Mouse (Mus musculus) CH12.LX (cell line): ENCODE data around the gene Maco1. TPM values are rescaled to one million over a fixed set of nuclear protein-coding genes. Genes with fewer than 3 reads are reported as not detected.

Source experiments
- DNase-seq: peaks from one replicate; pipeline ENCODE4 v3.0.0-alpha.2; 2013; ENCODE audit errors: extremely low read depth
- H3K27ac ChIP-seq: 2 replicates; pipeline ENCODE4 v1.5.1; 2012; ENCODE audit warnings: low read depth, mild to moderate bottlenecking, control low read depth, moderate library complexity; ENCODE audit not compliant: insufficient read depth
- H3K27me3 ChIP-seq: replicated peaks from 2 replicates; pipeline ENCODE3; 2012; ENCODE audit warnings: inconsistent platforms
- H3K36me3 ChIP-seq, 2 experiments: replicated peaks in 1 of 2; 2 replicates each; pipeline versions ENCODE3 to v1.6.1; 2012; ENCODE audit warnings: inconsistent platforms in 1 of 2, low read length in 1 of 2, mild to moderate bottlenecking in 1 of 2, mixed read lengths in 1 of 2, moderate library complexity in 1 of 2; ENCODE audit not compliant: control insufficient read depth in 1 of 2, insufficient read depth in 1 of 2
- H3K4me1 ChIP-seq, 2 experiments: 2 replicates each; pipeline ENCODE4 v1.6.1; 2012; ENCODE audit warnings: inconsistent platforms in 1 of 2, moderate library complexity in 1 of 2; ENCODE audit not compliant: insufficient read depth in 2 of 2, control insufficient read depth in 1 of 2
- H3K4me2 ChIP-seq: 2 replicates; pipeline ENCODE4 v1.6.1; 2012; ENCODE audit warnings: low read depth, mild to moderate bottlenecking, control low read depth; ENCODE audit not compliant: poor library complexity, insufficient read depth, severe bottlenecking
- H3K4me3 ChIP-seq, 3 experiments: fragments of 150-350 bp in 1 of 3; sonication (generic) in 1 of 3; replicated peaks in 1 of 3; 2 replicates each; pipeline versions ENCODE3 to v1.5.1; 2011 to 2012; ENCODE audit warnings: low read depth in 2 of 3, low read length in 2 of 3, mild to moderate bottlenecking in 2 of 3, moderate library complexity in 2 of 3, control low read depth in 1 of 3, improper control_type of control experiment in 1 of 3, inconsistent platforms in 1 of 3, mixed read lengths in 1 of 3; ENCODE audit not compliant: poor library complexity in 1 of 3
- H3K79me2 ChIP-seq: replicated peaks from 2 replicates; pipeline ENCODE4 v1.6.1; 2012; ENCODE audit warnings: mild to moderate bottlenecking, moderate library complexity; ENCODE audit not compliant: control insufficient read depth, poor library complexity, insufficient read depth, severe bottlenecking; ENCODE audit errors: extremely low read depth
- H3K9ac ChIP-seq: 2 replicates; pipeline ENCODE4 v1.6.1; 2012; ENCODE audit warnings: low read depth, mild to moderate bottlenecking, control low read depth, moderate library complexity; ENCODE audit not compliant: insufficient read depth
- H3K9me3 ChIP-seq: replicated peaks from 2 replicates; pipeline ENCODE3; 2012; ENCODE audit warnings: low read length, inconsistent platforms, mixed read lengths
- CHD2 ChIP-seq: IDR thresholded peaks from 2 replicates; pipeline ENCODE4 v1.6.1; 2011; ENCODE audit warnings: low read length, improper control_type of control experiment
- E2F4 ChIP-seq: IDR thresholded peaks from 2 replicates; pipeline ENCODE4 v1.6.1; 2011; ENCODE audit warnings: low read depth, low read length, improper control_type of control experiment; ENCODE audit not compliant: insufficient replicate concordance
- ELF1 ChIP-seq: IDR thresholded peaks from 2 replicates; pipeline ENCODE4 v1.6.1; 2014; ENCODE audit warnings: low read depth, mild to moderate bottlenecking, inconsistent platforms, low read length, improper control_type of control experiment
- EP300 ChIP-seq: IDR thresholded peaks from 2 replicates; pipeline ENCODE4 v1.6.1; 2011; ENCODE audit warnings: low read length, improper control_type of control experiment
- ETS1 ChIP-seq: conservative IDR thresholded peaks from 2 replicates; pipeline ENCODE4 v1.6.1; 2012; ENCODE audit warnings: low read depth, mild to moderate bottlenecking, inconsistent platforms, low read length, improper control_type of control experiment, moderate library complexity
- IRF4 ChIP-seq: IDR thresholded peaks from 2 replicates; pipeline ENCODE4 v1.6.1; 2014; ENCODE audit warnings: low read depth, mild to moderate bottlenecking, inconsistent platforms, low read length, improper control_type of control experiment
- JUN ChIP-seq: IDR thresholded peaks from 2 replicates; pipeline ENCODE4 v1.6.1; 2011; ENCODE audit warnings: low read depth, mild to moderate bottlenecking, low read length, improper control_type of control experiment, moderate library complexity; ENCODE audit not compliant: insufficient read depth
- JUND ChIP-seq: conservative IDR thresholded peaks from 2 replicates; pipeline ENCODE4 v1.6.1; 2011; ENCODE audit warnings: low read depth, low read length, improper control_type of control experiment
- MAX ChIP-seq: IDR thresholded peaks from 2 replicates; pipeline ENCODE4 v1.6.1; 2011; ENCODE audit warnings: low read length, improper control_type of control experiment
- MAZ ChIP-seq: IDR thresholded peaks from 2 replicates; pipeline ENCODE4 v1.6.1; 2012; ENCODE audit warnings: low read depth, mild to moderate bottlenecking, inconsistent platforms, low read length, improper control_type of control experiment, moderate library complexity
- MEF2A ChIP-seq: IDR thresholded peaks from 2 replicates; pipeline ENCODE4 v1.6.1; 2014; ENCODE audit warnings: low read depth, mild to moderate bottlenecking, inconsistent platforms, low read length, improper control_type of control experiment, borderline replicate concordance
- MXI1 ChIP-seq: IDR thresholded peaks from 2 replicates; pipeline ENCODE4 v1.6.1; 2011; ENCODE audit warnings: mild to moderate bottlenecking, low read depth, low read length, improper control_type of control experiment
- MYC ChIP-seq: IDR thresholded peaks from 2 replicates; pipeline ENCODE4 v1.6.1; 2011; ENCODE audit warnings: low read depth, mild to moderate bottlenecking, improper control_type of control experiment, low read length
- PAX5 ChIP-seq: IDR thresholded peaks from 2 replicates; pipeline ENCODE4 v1.6.1; 2012; ENCODE audit warnings: low read length, inconsistent platforms, mixed read lengths
- POLR2A ChIP-seq: IDR thresholded peaks from 2 replicates; pipeline ENCODE4 v1.6.1; 2011; ENCODE audit warnings: low read depth, mild to moderate bottlenecking, improper control_type of control experiment, low read length
- POLR2AphosphoS2 ChIP-seq: IDR thresholded peaks from 2 replicates; pipeline ENCODE4 v1.6.1; 2011; ENCODE audit warnings: low read depth, low read length, improper control_type of control experiment
- RAD21 ChIP-seq: IDR thresholded peaks from 2 replicates; pipeline ENCODE4 v1.6.1; 2011; ENCODE audit warnings: low read depth, mild to moderate bottlenecking, low read length, improper control_type of control experiment, moderate library complexity
- RCOR1 ChIP-seq: conservative IDR thresholded peaks from 2 replicates; pipeline ENCODE4 v1.6.1; 2012; ENCODE audit warnings: low read depth, mild to moderate bottlenecking, inconsistent platforms, low read length, improper control_type of control experiment
- SIN3A ChIP-seq: IDR thresholded peaks from 2 replicates; pipeline ENCODE4 v1.6.1; 2012; ENCODE audit warnings: low read length, improper control_type of control experiment, inconsistent platforms
- TBP ChIP-seq: conservative IDR thresholded peaks from 2 replicates; pipeline ENCODE4 v1.6.1; 2011; ENCODE audit warnings: low read depth, low read length, improper control_type of control experiment
- UBTF ChIP-seq: IDR thresholded peaks from 2 replicates; pipeline ENCODE4 v1.6.1; 2012; ENCODE audit warnings: low read depth, mild to moderate bottlenecking, inconsistent platforms, low read length, improper control_type of control experiment, moderate library complexity
- USF1 ChIP-seq: IDR thresholded peaks from 2 replicates; pipeline ENCODE4 v1.6.1; 2014; ENCODE audit warnings: low read depth, mild to moderate bottlenecking, inconsistent platforms, low read length, improper control_type of control experiment
- ZC3H11A ChIP-seq: IDR thresholded peaks from 2 replicates; pipeline ENCODE4 v1.6.1; 2012; ENCODE audit warnings: low read depth, mild to moderate bottlenecking, inconsistent platforms, low read length, improper control_type of control experiment
- dilution Hi-C: fragments of 300-500 bp; cut with MboI; formaldehyde crosslinking; loops from 2 replicates; pipeline ENCODE4 v1.14.3; 2020; ENCODE audit warnings: low sequenced_read_pairs; ENCODE audit not compliant: extremely low pct_unique_long_range_greater_than_20kb, extremely low pct_ligation_motif_present
- in situ Hi-C: fragments of 300-500 bp; cut with MboI; formaldehyde crosslinking; loops from 3 replicates; pipeline ENCODE4 v1.14.3; 2019; ENCODE audit warnings: low sequenced_read_pairs, low pct_ligation_motif_present, low pct_unique_long_range_greater_than_20kb, mixed read lengths
- polyA plus RNA-seq: library from polyadenylated mRNA; unstranded; fragments of >175 nt; gene quantifications from 2 replicates; pipeline ENCODE4 v1.2.1, GENCODE M21; 2012; ENCODE audit warnings: low read depth; ENCODE audit not compliant: insufficient read length
- total RNA-seq, 2 experiments: library from RNA; depleted of rRNA; stranded (reverse); fragments of 300-350 nt in 1 of 2; fragments of >200 nt in 1 of 2; gene quantifications; 2 replicates each; pipeline ENCODE4 v1.2.3; 2012 to 2014

Gene Maco1
- total and polyA plus RNA-seq, 3 experiments: 15.8 to 19.8 (median 17.3) TPM

GRCm38 (mm10) chr4:134776246-134776645, 76.9 kb downstream of the Maco1 start:
- no peak overlapping the region for H3K9ac ChIP-seq
- H3K4me1 ChIP-seq: peaks cover 6 to 11% of the 10 kb centered on the region in 2 experiments
- no peak overlapping the region for H3K4me2 ChIP-seq
- H3K36me3 ChIP-seq: no peaks in the 10 kb centered on the region
- H3K4me3 ChIP-seq: no peak overlapping the region
- no peak for DNase-seq
- no peak for TF ChIP-seq ZC3H11A
- TF ChIP-seq USF1: no peak
- no peak for TF ChIP-seq UBTF
- no peak for TF ChIP-seq MAZ
- TF ChIP-seq RCOR1: no peak
- TF ChIP-seq JUN: no peak
- TF ChIP-seq POLR2A: no peak
- no peak for TF ChIP-seq SIN3A
- TF ChIP-seq E2F4: no peak
- TF ChIP-seq RAD21: no peak
- no peak for TF ChIP-seq MXI1
- no peak for TF ChIP-seq MAX
- TF ChIP-seq PAX5: no peak
- no peak for TF ChIP-seq TBP
- TF ChIP-seq MEF2A: no peak
- no peak for TF ChIP-seq JUND
- no peak for TF ChIP-seq CHD2
- no peak for TF ChIP-seq MYC
- H3K9me3 ChIP-seq: no peaks in the 10 kb centered on the region
- in situ Hi-C loops: no loop called here
- H3K27me3 ChIP-seq: peaks cover 14% of the 10 kb centered on the region
- H3K27ac ChIP-seq: no peak overlapping the region
- no peaks in the 10 kb centered on the region for H3K79me2 ChIP-seq
- dilution Hi-C loops: no loop called here

GRCm38 (mm10) chr4:134775234-134775944, 77.8 kb downstream of the Maco1 start:
- in situ Hi-C loops (no loop called here), dilution Hi-C loops (no loop called here)
- Histone ChIP-seq H3K4me3 (no peak overlapping the region), H3K9ac (no peak overlapping the region), H3K27me3 (peaks cover 18% of the 10 kb centered on the region), H3K4me1 (peaks cover 6 to 11% of the 10 kb centered on the region in 2 experiments), H3K4me2 (no peak overlapping the region), H3K36me3 (no peaks in the 10 kb centered on the region), H3K79me2 (no peaks in the 10 kb centered on the region), H3K27ac (no peak overlapping the region), H3K9me3 (no peaks in the 10 kb centered on the region)
- DNase-seq: no peak
- TF ChIP-seq MXI1: no peak
- TF ChIP-seq ZC3H11A: no peak
- TF ChIP-seq USF1: no peak
- TF ChIP-seq MYC: no peak
- TF ChIP-seq EP300: no peak
- no peak for TF ChIP-seq PAX5
- no peak for TF ChIP-seq TBP
- no peak for TF ChIP-seq ELF1
- TF ChIP-seq POLR2AphosphoS2: no peak
- TF ChIP-seq E2F4: no peak
- no peak for TF ChIP-seq ETS1
- TF ChIP-seq IRF4: no peak
- TF ChIP-seq MAZ: no peak
- TF ChIP-seq JUND: no peak
